Mouse (Mus musculus) embryonic facial prominence, embryonic 11.5 days (tissue): Measurements from ENCODE around the gene Pdpk1. TPM values are rescaled to one million over a fixed set of nuclear protein-coding genes. Genes with fewer than 3 reads are reported as not detected.
A peak's percentile ranks its signal among the peaks of the same experiment; 100 is the strongest.
"Not testable (repeated sequence)": the region's sequence is repeated elsewhere in the genome, so short reads cannot be mapped to it uniquely, and the experiment has no call there.

ENCODE experiments used
- ATAC-seq: fragments of 200-750 bp; cut with Nextera tagmentation; replicated peaks from 2 replicates; pipeline ENCODE4 v1.8.0; 2017; ENCODE audit warnings: low read depth; ENCODE audit not compliant: insufficient number of reproducible peaks, low FRiP score, low TSS enrichment
- DNase-seq: peaks from one replicate; pipeline ENCODE4 v3.0.0-alpha.2; 2015; ENCODE audit warnings: low spot score
- H3K27ac ChIP-seq: fragments of 300-500 bp; sonication (generic); replicated peaks from 2 replicates; pipeline ENCODE4 v1.5.1; 2014; ENCODE audit warnings: mild to moderate bottlenecking, low read depth, low read length, control low read depth
- H3K27me3 ChIP-seq: fragments of 300-500 bp; sonication (generic); 2 replicates; pipeline ENCODE4 v1.6.1; 2014; ENCODE audit warnings: mild to moderate bottlenecking, low read length, moderate library complexity, mixed read lengths; ENCODE audit not compliant: control insufficient read depth, insufficient read depth
- H3K36me3 ChIP-seq: fragments of 300-500 bp; sonication (generic); replicated peaks from 2 replicates; pipeline ENCODE4 v1.6.1; 2014; ENCODE audit warnings: low read depth, mild to moderate bottlenecking, low read length, moderate library complexity, mixed read lengths; ENCODE audit not compliant: control insufficient read depth, insufficient read depth
- H3K4me1 ChIP-seq: fragments of 300-500 bp; sonication (generic); 2 replicates; pipeline ENCODE4 v1.6.1; 2014; ENCODE audit warnings: low read length, mixed read lengths; ENCODE audit not compliant: control insufficient read depth, insufficient read depth
- H3K4me2 ChIP-seq: fragments of 300-500 bp; sonication (generic); 2 replicates; pipeline ENCODE4 v1.6.1; 2014; ENCODE audit warnings: low read depth, mild to moderate bottlenecking, control low read depth, low read length, moderate library complexity
- H3K4me3 ChIP-seq: fragments of 300-500 bp; sonication (generic); 2 replicates; pipeline ENCODE4 v1.5.1; 2014; ENCODE audit warnings: low read depth, low read length, control low read depth
- H3K9ac ChIP-seq: fragments of 300-500 bp; sonication (generic); replicated peaks from 2 replicates; pipeline ENCODE4 v1.6.1; 2014; ENCODE audit warnings: mild to moderate bottlenecking, control low read depth, low read length
- H3K9me3 ChIP-seq: fragments of 300-500 bp; sonication (generic); replicated peaks from 2 replicates; pipeline ENCODE4 v1.6.1; 2016; ENCODE audit warnings: mild to moderate bottlenecking, low read length, inconsistent platforms, mixed read lengths; ENCODE audit not compliant: control insufficient read depth
- WGBS: fragments of 180-500 bp; shearing (Covaris S2); extraction: QIAGEN DNeasy Blood & Tissue Kit; methylation state at CpG from one replicate; pipeline ENCODE4 v1.1.7; 2014; 5-methylcytosine and 5-hydroxymethylcytosine counted together
- polyA plus RNA-seq: library from polyadenylated mRNA; unstranded; fragments of >200 nt; fragmentation: Nextera tagmentation; extraction: Ambion mirVana; gene quantifications from 2 replicates; pipeline ENCODE4 v1.2.1, GENCODE M21; 2014

The Pdpk1 gene
- polyA plus RNA-seq, 1 experiment from 2014 or later: 33.4 TPM

GRCm38 (mm10) chr17:24142897-24143296, 7.8 kb downstream of the Pdpk1 start:
- no peak overlapping the region for H3K9ac ChIP-seq
- no peak for DNase-seq
- H3K27ac ChIP-seq: no peak overlapping the region
- no peak overlapping the region for H3K4me2 ChIP-seq
- no peaks in the 10 kb centered on the region for H3K9me3 ChIP-seq
- ATAC-seq: no peak
- no peak overlapping the region for H3K4me3 ChIP-seq
- no peaks in the 10 kb centered on the region for H3K4me1 ChIP-seq
- 43% methylated on average over 2 of the region's 2 CpGs for WGBS
- no peaks in the 10 kb centered on the region for H3K27me3 ChIP-seq
- no peaks in the 10 kb centered on the region for H3K36me3 ChIP-seq

- ATAC-seq: peak; percentile 97
- Histone ChIP-seq H3K9me3 (no peaks in the 10 kb centered on the region), H3K4me2 (peak overlapping the region; percentile 81)
Observed at GRCm38 (mm10) chr17:24141425-24141920, 9.3 kb downstream of the Pdpk1 start.

GRCm38 (mm10) chr17:24140845-24141424, 9.8 kb downstream of the Pdpk1 start:
- peak overlapping the region; percentile 93 for H3K9ac ChIP-seq
- WGBS: under 1% methylated on average over 31 of the region's 43 CpGs

More at GRCm38 (mm10) chr17:24141425-24141920, 9.3 kb downstream of the Pdpk1 start:
- DNase-seq: peak; percentile 97
- H3K27ac ChIP-seq: peak overlapping the region; percentile 65; the same call in 1 of the 2 replicates
- peak overlapping the region; percentile 93 for H3K9ac ChIP-seq
- 0% methylated on average over 51 of the region's 57 CpGs for WGBS
- H3K36me3 ChIP-seq: no peaks in the 10 kb centered on the region
- H3K4me3 ChIP-seq: peak overlapping the region; percentile 97
- no peaks in the 10 kb centered on the region for H3K27me3 ChIP-seq
- no peaks in the 10 kb centered on the region for H3K4me1 ChIP-seq

GRCm38 (mm10) chr17:24139968-24140367, 10.8 kb downstream of the Pdpk1 start:
- 0 out of 2 replicates have a peak overlapping the region, but pooled peaks have one; percentile 97 for H3K4me3 ChIP-seq
- H3K4me1 ChIP-seq: no peaks in the 10 kb centered on the region
- WGBS: 92% methylated on average over 4 of the region's 4 CpGs
- no peaks in the 10 kb centered on the region for H3K9me3 ChIP-seq
- ATAC-seq (no peak), DNase-seq (no peak)
- no peak overlapping the region for H3K9ac ChIP-seq
- H3K4me2 ChIP-seq: peak overlapping the region; percentile 81; the same call in 1 of the 2 replicates
- no peaks in the 10 kb centered on the region for H3K36me3 ChIP-seq
- no peaks in the 10 kb centered on the region for H3K27me3 ChIP-seq
- H3K27ac ChIP-seq: no peak overlapping the region

More at GRCm38 (mm10) chr17:24140845-24141424, 9.8 kb downstream of the Pdpk1 start:
- Histone ChIP-seq H3K9me3 (no peaks in the 10 kb centered on the region), H3K4me3 (peak overlapping the region; percentile 97), H3K36me3 (no peaks in the 10 kb centered on the region), H3K27me3 (no peaks in the 10 kb centered on the region), H3K4me1 (no peaks in the 10 kb centered on the region), H3K4me2 (peak overlapping the region; percentile 81), H3K27ac (peak overlapping the region; percentile 65; the same call in 1 of the 2 replicates)
- ATAC-seq: peak; percentile 34; the same call in 1 of the 2 replicates
- DNase-seq: peak; percentile 26

- 78% methylated on average over 3 of the region's 3 CpGs for WGBS
- DNase-seq: no peak
- H3K4me1 ChIP-seq: no peaks in the 10 kb centered on the region
- no peak for ATAC-seq
- no peaks in the 10 kb centered on the region for H3K9me3 ChIP-seq
- no peak overlapping the region for H3K4me2 ChIP-seq
- no peaks in the 10 kb centered on the region for H3K27me3 ChIP-seq
- no peak overlapping the region for H3K27ac ChIP-seq
- no peak overlapping the region for H3K9ac ChIP-seq
- no peak overlapping the region for H3K4me3 ChIP-seq
- H3K36me3 ChIP-seq: no peaks in the 10 kb centered on the region
Observed at GRCm38 (mm10) chr17:24139256-24139655, 11.5 kb downstream of the Pdpk1 start.

- H3K4me3 ChIP-seq: no peak overlapping the region
- H3K9ac ChIP-seq: no peak overlapping the region
- H3K9me3 ChIP-seq: no peaks in the 10 kb centered on the region
- H3K27ac ChIP-seq: no peak overlapping the region
- 74% methylated on average over 2 of the region's 2 CpGs for WGBS
- ATAC-seq (no peak), DNase-seq (no peak)
- H3K4me1 ChIP-seq: no peaks in the 10 kb centered on the region
- no peaks in the 10 kb centered on the region for H3K27me3 ChIP-seq
- H3K4me2 ChIP-seq: no peak overlapping the region
- H3K36me3 ChIP-seq: no peaks in the 10 kb centered on the region
Observed at GRCm38 (mm10) chr17:24137226-24137880, 13.4 kb downstream of the Pdpk1 start.

GRCm38 (mm10) chr17:24134062-24134461, 16.7 kb downstream of the Pdpk1 start:
- no peak overlapping the region for H3K4me2 ChIP-seq
- no peak overlapping the region for H3K4me3 ChIP-seq
- H3K27me3 ChIP-seq: no peaks in the 10 kb centered on the region
- ATAC-seq (no peak), DNase-seq (no peak)
- no peaks in the 10 kb centered on the region for H3K9me3 ChIP-seq
- H3K9ac ChIP-seq: no peak overlapping the region
- no peaks in the 10 kb centered on the region for H3K4me1 ChIP-seq
- no peaks in the 10 kb centered on the region for H3K36me3 ChIP-seq
- H3K27ac ChIP-seq: no peak overlapping the region

- not testable (repeated sequence) for H3K36me3 ChIP-seq, H3K27me3 ChIP-seq, H3K9me3 ChIP-seq, H3K4me3 ChIP-seq, H3K27ac ChIP-seq, H3K4me1 ChIP-seq, H3K4me2 ChIP-seq, H3K9ac ChIP-seq, DNase-seq, ATAC-seq
- 80% methylated on average over 4 of the region's 4 CpGs for WGBS
Observed at GRCm38 (mm10) chr17:24132919-24133318, 17.8 kb downstream of the Pdpk1 start.
